Mouse (Mus musculus) ZHBTc4 (cell line): ENCODE measurements around the gene Selenos.

Source experiments
- DNase-seq: peaks from one replicate; pipeline ENCODE4 v3.0.0-alpha.2; 2011; ENCODE audit warnings: low read depth, low spot score

The Selenos gene

GRCm38 (mm10) chr7:66079364-66080230 is at the start of gene Selenos:
Selenos (plus strand) TSS chr7:66079649.
- DNase-seq, result peak; percentile 99

GRCm38 (mm10) chr7:66036809-66037208 is 42.6 kb upstream of the Selenos start:
- DNase-seq, result no peak

DNA sequence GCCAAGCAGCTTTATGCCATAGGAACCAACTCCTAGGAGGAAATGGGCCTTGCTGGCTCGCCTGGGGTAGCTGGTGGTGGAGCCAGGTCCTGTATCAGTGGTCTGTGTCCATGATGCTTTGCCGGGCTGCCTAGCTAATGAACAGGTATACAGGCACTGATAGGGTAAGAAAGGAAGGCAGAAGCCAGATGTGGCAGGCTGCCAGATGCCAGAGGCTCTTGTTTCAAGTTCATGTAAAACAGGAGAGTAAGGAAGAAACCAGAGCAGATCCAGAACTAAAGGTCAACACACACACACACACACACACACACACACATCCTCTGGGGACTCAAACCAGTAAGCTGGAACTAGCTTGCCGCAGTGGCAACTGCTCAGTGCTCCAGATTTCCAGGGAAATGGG is 41.2 kb upstream of the Selenos start:
- DNase-seq, result no peak

- DNase-seq, result no peak
Measured at GRCm38 (mm10) chr7:66038730-66039129, 40.7 kb upstream of the Selenos start.

- DNase-seq, result no peak
Measured at GRCm38 (mm10) chr7:66040026-66040814, 39.2 kb upstream of the Selenos start.

GRCm38 (mm10) chr7:66043552-66044459 is 35.6 kb upstream of the Selenos start, which contains the start of gene Gm45213:
Gm45213 (plus strand) TSS chr7:66043602.
- no peak for DNase-seq

GRCm38 (mm10) chr7:66044617-66045016 is 34.8 kb upstream of the Selenos start:
- DNase-seq, result no peak

DNA sequence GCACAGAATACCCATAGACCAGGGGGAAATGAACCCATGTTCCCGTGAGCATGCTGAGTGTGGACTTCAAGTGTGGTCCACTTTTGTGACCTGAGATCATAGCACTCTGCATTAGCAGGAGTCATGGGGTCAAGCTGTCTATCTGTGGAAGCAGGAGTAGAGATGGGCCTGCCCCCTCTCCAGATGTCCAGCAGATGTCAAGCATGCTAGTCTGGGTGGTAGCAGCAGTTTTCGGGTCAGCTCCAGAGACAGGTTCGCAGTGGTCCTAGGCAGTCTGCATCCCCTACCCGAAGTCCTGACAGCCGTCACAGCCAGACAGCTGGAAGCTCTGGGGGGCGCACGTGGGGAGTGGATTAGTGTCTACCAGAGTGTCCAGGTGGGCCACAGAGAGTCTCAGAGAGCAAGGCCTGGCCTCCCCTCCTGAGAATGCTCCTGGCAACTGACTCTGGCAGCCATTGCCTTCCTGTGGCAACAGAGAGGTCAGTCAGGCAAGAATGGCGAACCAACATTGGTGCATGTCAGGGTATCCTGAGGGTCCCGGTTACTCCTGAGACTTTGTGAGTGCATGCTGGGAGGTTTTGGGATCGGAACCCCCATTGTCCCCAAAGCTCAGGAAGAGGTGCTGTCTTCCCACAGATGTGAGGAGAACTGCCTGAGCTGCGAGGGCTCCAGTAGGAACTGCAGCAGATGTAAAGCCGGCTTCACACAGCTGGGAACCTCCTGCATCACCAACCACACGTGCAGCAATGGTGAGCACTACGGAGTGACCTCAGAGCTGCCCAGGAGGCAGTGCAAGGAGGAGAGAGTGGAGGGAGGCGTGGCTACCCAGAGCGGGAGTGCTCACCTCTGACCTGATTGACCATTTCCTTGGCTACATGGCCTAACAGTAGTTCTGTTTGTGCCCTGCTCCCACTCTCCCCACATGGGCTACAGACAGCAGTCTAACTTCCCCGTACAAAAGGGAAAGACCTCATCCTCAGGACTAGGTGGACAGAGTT is 32.2 kb upstream of the Selenos start:
- no peak for DNase-seq

DNA sequence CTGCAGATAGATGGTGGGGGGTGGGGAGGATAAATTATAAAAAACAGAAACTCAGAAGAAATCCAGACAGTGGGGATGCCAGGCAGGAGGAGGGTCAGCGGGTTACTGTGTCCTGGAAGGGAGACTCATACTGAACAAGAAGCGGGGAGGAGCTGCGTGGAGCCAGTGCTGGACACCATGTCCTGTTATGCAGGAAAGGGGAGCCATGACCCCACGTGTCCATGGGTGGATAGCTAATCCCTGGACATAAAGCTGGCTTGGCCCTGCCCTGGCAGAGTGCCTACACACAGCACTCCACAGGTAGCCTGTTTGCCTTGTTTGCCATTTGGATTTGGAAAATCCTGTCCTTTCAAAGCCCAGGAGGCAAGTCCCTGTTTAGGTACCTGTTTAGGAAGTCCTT is 31.5 kb upstream of the Selenos start:
- no peak for DNase-seq

- no peak for DNase-seq
Measured at GRCm38 (mm10) chr7:66048446-66049230, 30.8 kb upstream of the Selenos start.

- no peak for DNase-seq
Measured at GRCm38 (mm10) chr7:66053946-66054483, 25.4 kb upstream of the Selenos start.

DNA sequence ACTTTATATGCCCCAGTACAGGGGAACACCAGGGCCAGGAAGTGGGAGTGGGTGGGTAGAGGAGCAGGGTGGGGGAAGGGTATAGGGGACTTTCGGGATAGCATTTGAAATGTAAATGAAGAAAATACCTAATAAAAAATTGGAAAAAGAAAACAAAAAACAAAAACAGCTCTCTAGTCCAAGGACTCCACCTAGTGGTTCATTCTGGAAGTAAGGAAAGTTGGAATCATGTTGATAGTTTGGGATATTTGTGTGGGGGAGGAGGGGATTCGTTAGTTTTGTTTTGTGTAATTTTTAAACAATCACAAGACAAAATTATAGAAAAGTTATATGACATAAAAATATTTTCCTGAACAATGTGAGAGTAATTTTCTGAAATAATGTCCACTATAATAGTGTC is 24.1 kb upstream of the Selenos start:
- peak; percentile 48 for DNase-seq

DNA sequence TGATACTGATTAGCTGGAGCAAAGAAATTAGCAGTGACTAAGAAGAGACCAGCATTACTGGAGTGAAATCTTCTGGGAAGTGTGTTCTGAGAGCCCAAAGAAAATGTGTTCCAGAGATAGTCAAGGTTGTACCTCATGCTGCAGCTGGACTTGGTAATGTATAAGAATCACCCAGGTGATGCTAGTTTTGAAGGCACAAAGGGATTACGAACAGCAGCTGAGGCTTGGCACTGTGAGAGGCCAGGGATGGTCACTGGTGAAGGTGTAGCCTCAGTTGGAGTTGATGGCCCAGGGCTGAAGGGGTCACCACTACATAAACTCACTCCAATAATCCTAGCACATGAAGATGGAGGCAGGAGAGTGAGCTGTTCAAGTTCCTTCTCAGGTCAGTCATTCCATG is 20.7 kb upstream of the Selenos start, which contains the start of gene Snrpa1:
Gene Snrpa1, plus strand, starts transcription at position 301 of the 400 bp plus-strand sequence.
- DNase-seq, result no peak

GRCm38 (mm10) chr7:66060066-66060956 is 19.1 kb upstream of the Selenos start:
- DNase-seq, result peak; percentile 93

DNA sequence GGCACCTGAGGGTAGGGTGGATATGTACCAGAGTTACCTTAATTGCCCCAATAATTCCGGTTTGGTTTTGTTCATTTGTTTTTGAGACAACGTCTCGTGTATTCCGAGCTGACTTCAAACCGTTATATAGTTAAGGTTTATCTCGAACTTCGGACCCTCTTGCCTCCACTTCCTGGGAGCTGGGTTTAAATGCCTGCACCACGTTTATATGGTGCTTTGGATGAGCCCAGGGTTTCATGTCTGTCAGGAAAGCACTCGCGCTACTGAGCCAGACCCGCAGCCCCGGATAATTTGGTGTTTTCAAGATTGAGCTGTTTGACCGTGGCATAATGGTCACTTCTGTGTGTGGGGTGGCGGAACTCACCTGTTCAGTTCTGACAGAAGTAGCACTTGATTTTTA is 18.4 kb upstream of the Selenos start:
- DNase-seq, result no peak

- DNase-seq, result no peak
Measured at GRCm38 (mm10) chr7:66076411-66076810, 3.0 kb upstream of the Selenos start.

GRCm38 (mm10) chr7:66080231-66080613 is 773 bp downstream of the Selenos start:
- DNase-seq, result peak; percentile 22

- no peak for DNase-seq
Measured at GRCm38 (mm10) chr7:66083757-66084156, 4.3 kb downstream of the Selenos start.
